Mouse (Mus musculus): ENCODE results near the gene Gm26566.
"Not testable (repeated sequence)": the region's sequence is repeated elsewhere in the genome, so short reads cannot be mapped to it uniquely, and the experiment has no call there.

Gm26566 gene

DNA sequence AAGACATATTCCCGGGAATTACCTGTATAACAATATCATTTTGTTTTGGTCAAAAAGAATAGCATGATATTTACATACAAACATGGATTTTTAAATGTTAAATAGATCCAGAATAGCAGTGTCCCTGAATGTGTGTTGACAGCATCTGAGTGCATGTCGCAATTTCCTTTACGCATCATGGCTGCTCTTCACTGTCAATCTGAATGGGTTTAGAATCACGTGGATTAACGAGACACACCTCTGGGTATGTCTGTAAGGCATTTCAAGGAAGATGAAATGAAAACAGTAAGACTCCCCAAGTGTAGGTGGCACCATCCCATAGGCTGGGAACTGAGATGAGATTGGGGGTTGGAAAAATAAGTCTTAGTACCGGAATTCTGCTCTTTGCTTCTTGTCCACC, 17.4 kb downstream of the Gm26566 start:
- no peak for DNase-seq (ENCODE audit: low read depth)

GRCm38 (mm10) chr4:88741426-88741825, 19.8 kb downstream of the Gm26566 start:
- DNase-seq (ENCODE audit: low read depth), result no peak

DNA sequence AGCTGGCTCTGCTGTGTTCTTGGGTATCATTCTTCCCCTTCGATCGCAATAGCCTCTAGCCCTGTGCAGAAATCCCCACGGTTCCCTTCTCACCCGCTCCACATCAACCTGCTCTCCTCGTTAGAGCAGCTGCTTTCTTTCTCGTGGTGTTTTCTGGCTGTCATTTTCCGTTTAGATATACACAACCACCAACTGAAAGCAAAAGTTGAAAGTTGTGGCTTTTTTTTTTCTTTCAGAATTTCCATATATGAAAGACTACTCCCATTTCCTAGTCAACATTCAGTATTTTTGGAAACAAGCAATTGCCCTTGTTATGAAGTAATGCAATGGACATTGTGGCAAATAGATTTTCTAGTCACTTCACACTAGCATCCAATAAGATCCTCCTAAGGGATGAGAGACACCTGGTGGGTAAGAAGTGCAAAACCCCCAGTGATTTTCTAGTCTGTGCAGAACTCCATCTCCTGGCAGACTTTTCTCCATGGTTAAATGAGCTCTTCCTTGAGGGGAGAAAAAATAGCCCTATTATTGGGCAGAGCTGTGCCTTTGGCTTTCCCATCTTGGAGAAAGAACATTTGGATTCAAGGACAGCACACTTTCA, 21.3 kb downstream of the Gm26566 start:
- no peak for DNase-seq (ENCODE audit: low read depth)

DNA sequence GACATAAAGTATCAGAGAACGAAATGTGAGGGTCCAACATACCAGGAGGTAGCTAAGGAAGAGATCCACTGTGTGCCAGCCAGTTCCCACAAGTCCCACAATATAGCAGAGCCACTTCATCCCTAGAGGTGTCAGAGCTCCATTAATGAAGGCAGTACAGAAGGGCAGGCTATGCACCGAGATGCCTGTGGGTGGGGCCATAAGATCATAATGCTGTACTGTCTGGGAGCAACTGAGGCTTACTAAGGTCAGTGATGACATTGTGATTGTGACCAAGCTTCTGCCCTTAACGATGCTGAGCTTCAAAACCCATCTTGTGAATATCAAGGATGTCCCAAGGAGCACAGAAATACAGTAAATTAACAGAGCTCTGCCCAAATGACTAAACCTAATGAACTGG, 22.6 kb downstream of the Gm26566 start:
- no peak for DNase-seq (ENCODE audit: low read depth)

DNA sequence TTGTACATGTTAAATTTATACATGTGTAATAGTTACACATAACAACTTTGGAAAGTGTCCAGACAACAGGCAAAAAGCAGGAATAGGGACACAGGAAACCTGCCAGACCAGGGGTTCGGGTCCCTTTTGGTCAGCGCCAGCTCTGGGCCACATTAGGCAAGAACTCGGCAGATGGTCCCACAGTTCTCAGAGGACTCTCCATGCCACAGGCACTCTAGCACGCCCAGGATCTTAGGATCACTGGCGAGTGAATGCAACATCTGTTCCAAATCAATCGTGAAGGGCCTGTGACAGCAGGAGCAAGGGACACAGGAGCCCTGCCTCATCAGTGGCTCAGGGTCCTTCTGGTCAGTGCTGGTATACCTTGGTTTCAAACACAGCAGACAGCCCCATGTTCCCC, 28.3 kb downstream of the Gm26566 start:
- DNase-seq (ENCODE audit: low read depth), result no peak

GRCm38 (mm10) chr4:88754818-88755340, 33.3 kb downstream of the Gm26566 start, which contains the start of gene Gm13271:
Gm13271 (plus strand) TSS chr4:88754868.
- DNase-seq (ENCODE audit: low read depth), result not testable (repeated sequence)

DNA sequence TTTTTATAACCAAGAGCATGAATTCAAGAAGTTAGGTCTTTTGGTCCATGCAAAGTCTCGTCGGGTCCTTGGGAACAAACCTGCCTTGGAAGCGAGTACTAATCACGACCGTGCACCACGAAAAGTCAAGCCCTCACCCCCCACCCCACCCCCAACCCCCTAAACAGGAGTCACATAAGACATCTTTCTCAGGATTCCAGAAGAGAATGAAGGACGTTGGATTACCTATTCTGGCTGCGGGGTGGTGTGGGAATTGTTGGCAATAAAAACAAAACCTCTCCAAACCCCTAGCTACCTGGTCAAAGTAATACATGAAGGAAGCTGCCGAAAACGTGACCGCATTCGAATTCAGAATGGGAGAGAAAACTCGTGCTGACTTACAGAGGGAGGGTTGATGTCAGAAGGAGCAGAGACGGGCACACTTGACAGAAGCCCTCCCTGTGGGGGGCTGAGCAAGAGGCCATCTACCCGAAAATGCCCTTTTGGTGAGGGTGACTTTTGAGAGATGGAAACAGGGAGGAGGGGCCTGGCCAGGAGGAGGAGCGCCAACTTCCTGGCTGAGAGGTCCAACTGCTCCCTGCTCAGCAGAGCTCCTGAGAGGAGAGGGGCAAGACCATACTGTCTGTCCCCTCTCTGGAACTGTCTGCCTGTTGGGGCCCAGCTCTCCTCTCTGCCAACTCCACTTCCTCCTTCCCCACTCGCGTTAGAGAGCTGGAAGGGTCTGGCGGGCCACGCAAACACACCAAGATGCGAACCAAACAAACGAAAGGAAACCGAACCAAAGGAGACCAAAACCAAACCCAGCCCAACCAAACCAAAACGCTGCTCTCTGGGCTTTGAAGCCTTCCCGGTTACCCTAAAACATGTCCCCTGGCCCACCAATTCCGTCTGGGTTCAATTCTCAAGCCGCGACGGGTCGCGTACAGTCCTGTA, 35.2 kb downstream of the Gm26566 start:
- not testable (repeated sequence) for DNase-seq (ENCODE audit: low read depth)

GRCm38 (mm10) chr4:88757628-88758031, 36.0 kb downstream of the Gm26566 start:
- not testable (repeated sequence) for DNase-seq (ENCODE audit: low read depth)

DNA sequence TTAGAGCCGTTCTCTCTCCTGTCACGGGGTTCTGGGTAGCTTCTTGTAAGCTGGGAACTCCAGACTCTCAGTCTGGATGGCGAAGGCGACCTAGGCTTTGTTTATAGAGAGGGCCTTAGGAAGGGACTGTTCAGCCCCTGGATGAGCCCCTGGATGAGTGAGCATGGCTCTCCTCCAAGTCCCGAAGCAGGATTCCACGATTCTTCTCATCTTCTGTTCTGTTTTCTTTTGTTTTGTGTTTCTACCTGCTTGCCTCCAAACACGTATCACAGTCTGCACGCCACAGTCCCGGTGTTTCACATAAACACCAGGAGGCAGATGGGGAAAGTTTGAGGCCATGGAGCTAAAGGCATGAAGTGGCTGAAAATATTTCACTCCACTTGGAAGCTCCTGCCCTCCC, 37.1 kb downstream of the Gm26566 start:
- DNase-seq (ENCODE audit: low read depth), result not testable (repeated sequence)

- not testable (repeated sequence) for DNase-seq (ENCODE audit: low read depth)
Measured at GRCm38 (mm10) chr4:88759610-88760268, 38.1 kb downstream of the Gm26566 start, which contains the start of gene Gm13283. Gm13283 (plus strand) TSS chr4:88760119.

- not testable (repeated sequence) for DNase-seq (ENCODE audit: low read depth)
Measured at GRCm38 (mm10) chr4:88760431-88760830, 38.8 kb downstream of the Gm26566 start.

- DNase-seq (ENCODE audit: low read depth), result not testable (repeated sequence)
Measured at GRCm38 (mm10) chr4:88761776-88762175, 40.2 kb downstream of the Gm26566 start.

DNA sequence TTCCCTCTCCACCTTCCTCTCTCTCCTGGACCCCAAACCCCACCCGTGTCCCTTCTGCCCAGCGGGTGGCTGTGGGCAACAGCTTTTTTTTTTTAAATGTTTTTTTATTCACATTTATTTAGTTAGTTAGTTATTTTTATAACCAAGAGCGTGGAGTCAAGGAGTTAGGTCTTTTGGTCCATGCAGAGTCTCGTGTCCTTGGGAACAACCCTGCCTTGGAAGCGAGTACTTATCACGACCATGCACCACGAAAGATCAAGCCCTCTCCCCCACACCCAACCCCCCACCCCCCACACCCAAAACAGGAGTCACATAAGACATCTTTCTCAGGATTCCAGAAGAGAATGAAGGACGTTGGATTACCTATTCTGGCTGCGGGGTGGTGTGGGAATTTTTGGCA, 40.7 kb downstream of the Gm26566 start:
- not testable (repeated sequence) for DNase-seq (ENCODE audit: low read depth)

GRCm38 (mm10) chr4:88763384-88764018, 41.9 kb downstream of the Gm26566 start:
- DNase-seq (ENCODE audit: low read depth), result not testable (repeated sequence)
